Mouse (Mus musculus): ENCODE data around the gene Krt34. TPM values are rescaled to one million over a fixed set of nuclear protein-coding genes. Genes with fewer than 3 reads are reported as not detected.

Krt34 gene
- polyA plus RNA-seq (2015; fragmentation: Nextera tagmentation; extraction: Ambion mirVana) = not detected in 2 replicates

DNA sequence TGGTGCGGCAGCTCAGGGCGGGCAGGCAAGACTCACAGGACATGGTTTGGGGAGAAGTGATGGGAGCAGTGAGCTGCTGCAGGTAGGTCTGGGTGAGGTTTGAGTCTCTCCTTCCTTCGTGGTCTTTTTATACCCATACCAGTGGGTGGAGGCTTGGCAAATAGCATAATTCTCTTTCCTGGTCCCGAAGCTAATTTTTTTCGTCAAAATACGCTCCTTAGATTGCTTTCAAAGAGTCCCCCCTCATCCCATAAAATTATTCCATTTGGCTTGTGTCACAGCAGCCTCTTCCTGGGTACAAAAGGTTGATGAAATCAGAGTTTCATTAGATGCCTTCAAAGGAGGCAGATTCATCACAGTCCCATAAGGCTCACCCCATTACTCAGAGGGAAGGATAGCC lies at the start of gene Krt34:
Krt34 (minus strand) TSS at position 101 of the 400 bp plus-strand sequence.
- Histone ChIP-seq H3K27me3 (ENCODE audit: insufficient read depth, low read length) (no peaks in the 10 kb centered on the region), H3K4me1 (replicated peaks; ENCODE audit: insufficient read depth, low read length) (no peaks in the 10 kb centered on the region), H3K4me2 (ENCODE audit: low read length) (no peak within 1 kb of the TSS), H3K4me3 (replicated peaks; ENCODE audit: low read depth, low read length) (no peak within 1 kb of the TSS), H3K9me3 (replicated peaks; ENCODE audit: low read length) (no peaks in the 10 kb centered on the region), H3K27ac (no peak within 1 kb of the TSS), H3K9ac (ENCODE audit: low read depth, low read length) (no peak within 1 kb of the TSS), H3K36me3 (ENCODE audit: insufficient read depth, low read length) (no peaks in the 10 kb centered on the region)
- DNase-seq (ENCODE audit: low spot score) (no peak), ATAC-seq (replicated peaks; ENCODE audit: low FRiP score, low read depth) (no peak)
- TF ChIP-seq CTCF (IDR thresholded peaks at IDR 0.05; ENCODE audit: low read depth) = no peak
- 90% methylated on average over 6 of the region's 6 CpGs for WGBS

DNA sequence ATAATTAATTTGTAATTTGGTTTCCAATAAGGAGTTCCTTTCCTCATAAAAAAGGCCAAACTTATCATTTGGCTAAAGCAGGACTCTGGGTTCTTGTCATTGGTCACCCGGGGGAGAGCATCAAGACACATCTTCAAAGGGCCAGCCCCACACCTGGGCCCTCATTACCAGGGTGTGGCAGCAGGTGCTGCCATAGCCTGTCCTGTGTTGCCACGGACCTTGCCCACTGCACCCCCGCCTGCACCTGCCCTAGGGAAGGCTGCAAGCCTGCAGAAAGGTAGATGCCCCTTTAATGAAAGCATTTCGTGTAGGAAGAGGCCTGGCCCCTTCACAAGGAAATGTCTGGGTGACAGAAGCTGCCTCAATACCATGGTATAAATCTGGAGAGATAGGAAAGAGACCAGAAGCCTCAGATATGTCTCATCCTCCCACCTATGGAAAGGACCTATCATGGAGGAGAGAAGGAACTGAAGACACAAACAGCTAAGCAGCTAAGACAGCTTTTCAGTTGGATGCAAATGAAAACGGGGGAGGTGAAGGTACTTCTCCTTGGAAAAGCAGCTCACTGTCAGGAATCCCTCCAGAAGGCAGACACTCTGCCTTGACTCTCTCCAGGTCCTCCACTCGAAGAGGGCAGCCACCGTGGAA lies 47.1 kb upstream of the Krt34 start:
- Histone ChIP-seq H3K36me3 (ENCODE audit: insufficient read depth, low read length) (no peaks in the 10 kb centered on the region), H3K27me3 (ENCODE audit: insufficient read depth, low read length) (no peaks in the 10 kb centered on the region), H3K9ac (ENCODE audit: low read depth, low read length) (no peak overlapping the region), H3K4me3 (replicated peaks; ENCODE audit: low read depth, low read length) (no peak overlapping the region), H3K4me1 (replicated peaks; ENCODE audit: insufficient read depth, low read length) (no peaks in the 10 kb centered on the region), H3K9me3 (replicated peaks; ENCODE audit: low read length) (no peaks in the 10 kb centered on the region), H3K4me2 (ENCODE audit: low read length) (no peak overlapping the region), H3K27ac (no peak overlapping the region)
- ATAC-seq (replicated peaks; ENCODE audit: low FRiP score, low read depth) (no peak), DNase-seq (ENCODE audit: low spot score) (no peak)
- WGBS = 55% methylated on average over 7 of the region's 7 CpGs
- TF ChIP-seq CTCF (IDR thresholded peaks at IDR 0.05; ENCODE audit: low read depth) = no peak

DNA sequence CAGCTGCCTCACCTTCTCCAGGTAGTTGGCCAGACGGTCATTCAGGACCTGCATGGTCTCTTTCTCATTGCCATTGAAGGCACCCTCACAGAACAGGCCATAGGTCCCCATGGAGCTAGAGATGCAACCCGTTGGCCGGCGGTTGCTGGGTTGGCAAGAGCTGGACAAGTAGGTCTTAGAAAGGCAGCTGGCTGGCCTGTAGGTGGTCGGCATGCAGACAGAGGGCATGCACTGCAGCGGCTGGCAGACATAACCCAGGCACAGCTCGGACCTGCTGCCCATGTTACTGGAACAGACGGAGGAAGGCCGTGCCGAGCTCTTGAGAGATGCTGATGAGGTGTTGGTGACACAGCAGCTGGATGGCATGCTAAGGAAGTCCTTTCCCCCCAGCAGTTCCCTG lies 46.5 kb upstream of the Krt34 start, which contains the start of gene Krt32:
Krt32 (minus strand) TSS at position 366 of the 400 bp plus-strand sequence.
- ATAC-seq (replicated peaks; ENCODE audit: low FRiP score, low read depth) = no peak
- Histone ChIP-seq H3K4me1 (replicated peaks; ENCODE audit: insufficient read depth, low read length) (no peaks in the 10 kb centered on the region), H3K27ac (no peak within 1 kb of the TSS), H3K27me3 (ENCODE audit: insufficient read depth, low read length) (no peaks in the 10 kb centered on the region), H3K4me3 (replicated peaks; ENCODE audit: low read depth, low read length) (no peak within 1 kb of the TSS), H3K9me3 (replicated peaks; ENCODE audit: low read length) (no peaks in the 10 kb centered on the region), H3K9ac (ENCODE audit: low read depth, low read length) (no peak within 1 kb of the TSS), H3K4me2 (ENCODE audit: low read length) (no peak within 1 kb of the TSS), H3K36me3 (ENCODE audit: insufficient read depth, low read length) (no peaks in the 10 kb centered on the region)
- TF ChIP-seq CTCF (IDR thresholded peaks at IDR 0.05; ENCODE audit: low read depth) = no peak
- WGBS = 94% methylated on average over 10 of the region's 10 CpGs
- no peak for DNase-seq (ENCODE audit: low spot score)

DNA sequence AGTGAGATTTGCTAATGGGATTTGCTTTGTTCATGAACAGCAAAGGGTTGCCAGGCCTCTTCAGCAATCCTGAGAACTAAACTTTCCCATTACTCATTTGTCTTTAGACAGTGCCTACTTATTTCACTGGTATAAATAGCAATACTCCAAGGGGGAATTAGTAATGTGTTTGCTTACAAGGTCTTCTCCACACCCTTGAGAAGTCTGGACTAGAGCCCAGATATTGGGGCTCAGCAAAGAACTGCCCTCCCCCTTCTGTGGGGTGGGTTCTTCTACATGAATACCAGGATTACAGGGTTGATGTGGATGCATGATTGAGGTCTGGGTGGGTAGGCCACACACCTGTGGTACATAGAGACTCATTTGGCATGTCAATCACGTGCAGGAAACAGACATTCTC lies 32.5 kb upstream of the Krt34 start:
- no peak overlapping the region for H3K27ac ChIP-seq
- H3K9ac ChIP-seq (ENCODE audit: low read depth, low read length) = no peak overlapping the region
- 75% methylated on average over 1 of the region's 1 CpGs for WGBS
- no peaks in the 10 kb centered on the region for H3K4me1 ChIP-seq (replicated peaks; ENCODE audit: insufficient read depth, low read length)
- no peaks in the 10 kb centered on the region for H3K36me3 ChIP-seq (ENCODE audit: insufficient read depth, low read length)
- ATAC-seq (replicated peaks; ENCODE audit: low FRiP score, low read depth) (no peak), DNase-seq (ENCODE audit: low spot score) (no peak)
- no peaks in the 10 kb centered on the region for H3K27me3 ChIP-seq (ENCODE audit: insufficient read depth, low read length)
- H3K9me3 ChIP-seq (replicated peaks; ENCODE audit: low read length) = no peaks in the 10 kb centered on the region
- H3K4me3 ChIP-seq (replicated peaks; ENCODE audit: low read depth, low read length) = no peak overlapping the region
- TF ChIP-seq CTCF (IDR thresholded peaks at IDR 0.05; ENCODE audit: low read depth) = no peak
- H3K4me2 ChIP-seq (ENCODE audit: low read length) = no peak overlapping the region

DNA sequence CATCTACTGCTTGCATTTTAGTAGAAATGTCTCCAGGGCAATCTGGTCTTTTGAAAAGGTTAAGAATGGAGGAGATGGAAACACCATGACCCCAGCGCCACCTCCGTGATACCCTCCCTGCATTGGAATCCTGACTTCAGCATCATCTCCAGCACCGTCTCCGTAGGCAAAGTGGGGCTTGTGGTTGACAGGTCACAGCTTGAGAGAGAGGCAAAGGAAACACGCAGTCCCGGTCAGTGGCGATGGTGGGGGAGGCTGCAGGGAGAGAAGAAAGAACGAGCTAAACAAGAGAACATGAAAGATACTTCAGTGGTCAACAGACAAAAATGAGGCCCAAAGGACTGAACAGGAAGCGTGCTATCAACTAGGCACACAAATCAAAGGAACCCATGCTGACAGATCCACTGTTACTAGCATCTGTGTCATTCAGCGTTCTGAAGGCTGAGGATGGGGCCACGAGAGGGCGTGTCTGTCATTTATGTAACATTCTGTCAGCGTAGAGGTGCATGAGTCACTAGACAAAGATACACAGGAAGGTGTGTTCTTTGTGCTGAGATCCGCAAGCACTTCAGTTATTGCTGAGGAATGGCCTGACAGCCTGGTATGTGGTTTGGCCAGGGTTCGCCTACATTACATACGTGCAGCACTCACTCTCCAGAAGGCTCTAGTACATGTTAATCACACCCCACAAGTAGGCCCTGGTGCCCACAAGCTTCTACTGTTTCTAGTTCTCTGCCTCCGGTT lies 26.1 kb upstream of the Krt34 start:
- Histone ChIP-seq H3K4me2 (ENCODE audit: low read length) (no peak overlapping the region), H3K9ac (ENCODE audit: low read depth, low read length) (no peak overlapping the region), H3K4me1 (replicated peaks; ENCODE audit: insufficient read depth, low read length) (no peaks in the 10 kb centered on the region), H3K4me3 (replicated peaks; ENCODE audit: low read depth, low read length) (no peak overlapping the region), H3K27ac (no peak overlapping the region), H3K27me3 (ENCODE audit: insufficient read depth, low read length) (no peaks in the 10 kb centered on the region), H3K36me3 (ENCODE audit: insufficient read depth, low read length) (no peaks in the 10 kb centered on the region), H3K9me3 (replicated peaks; ENCODE audit: low read length) (no peaks in the 10 kb centered on the region)
- DNase-seq (ENCODE audit: low spot score) (peak; percentile 13), ATAC-seq (replicated peaks; ENCODE audit: low FRiP score, low read depth) (no peak)
- TF ChIP-seq CTCF (IDR thresholded peaks at IDR 0.05; ENCODE audit: low read depth) = no peak
- 60% methylated on average over 17 of the region's 17 CpGs for WGBS

DNA sequence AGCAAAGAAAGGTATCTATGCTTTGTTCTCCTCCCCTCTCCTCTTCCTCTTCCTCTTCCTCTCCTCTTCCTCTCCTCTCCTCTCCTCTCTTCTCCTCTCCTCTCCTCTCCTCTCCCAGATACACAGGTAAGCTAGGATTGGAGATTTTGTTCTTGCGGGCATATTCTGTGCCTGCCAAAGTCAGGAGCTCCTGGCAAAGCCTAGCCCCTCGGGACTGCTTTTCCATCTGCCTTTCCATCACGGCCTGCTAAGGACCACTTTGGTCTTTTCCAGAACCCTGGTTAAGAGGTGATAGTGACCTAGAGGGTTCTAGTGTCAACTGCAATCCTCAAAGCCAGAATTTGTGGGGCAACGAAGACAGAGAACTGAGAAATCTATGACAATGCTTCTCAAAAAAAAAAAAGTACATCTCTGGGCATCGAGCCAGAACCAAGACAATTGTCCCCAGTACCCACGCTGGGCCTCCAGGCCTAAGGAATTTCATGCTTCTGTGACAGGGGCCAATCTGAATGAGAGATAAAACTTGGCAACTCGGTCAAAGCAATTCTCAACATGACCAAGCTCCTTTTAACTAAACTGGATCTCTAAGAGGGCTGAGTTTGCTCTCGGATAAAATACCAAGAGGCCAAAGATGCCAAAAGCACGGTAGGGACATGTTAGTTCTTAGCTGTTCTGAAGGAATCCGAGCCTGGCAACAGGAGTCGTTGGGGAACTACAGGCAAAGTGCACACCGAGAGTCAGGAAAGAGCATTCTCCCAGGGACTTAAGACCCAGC lies 25.1 kb upstream of the Krt34 start:
- no peaks in the 10 kb centered on the region for H3K9me3 ChIP-seq (replicated peaks; ENCODE audit: low read length)
- H3K27ac ChIP-seq = no peak overlapping the region
- no peak overlapping the region for H3K4me2 ChIP-seq (ENCODE audit: low read length)
- no peaks in the 10 kb centered on the region for H3K4me1 ChIP-seq (replicated peaks; ENCODE audit: insufficient read depth, low read length)
- no peak for TF ChIP-seq CTCF (IDR thresholded peaks at IDR 0.05; ENCODE audit: low read depth)
- no peak overlapping the region for H3K4me3 ChIP-seq (replicated peaks; ENCODE audit: low read depth, low read length)
- no peaks in the 10 kb centered on the region for H3K27me3 ChIP-seq (ENCODE audit: insufficient read depth, low read length)
- DNase-seq (ENCODE audit: low spot score) (no peak), ATAC-seq (replicated peaks; ENCODE audit: low FRiP score, low read depth) (no peak)
- WGBS = 70% methylated on average over 12 of the region's 12 CpGs
- H3K36me3 ChIP-seq (ENCODE audit: insufficient read depth, low read length) = no peaks in the 10 kb centered on the region
- no peak overlapping the region for H3K9ac ChIP-seq (ENCODE audit: low read depth, low read length)
